ENCODE assay signal across 8 mouse cellular contexts in the genomic region with DNA sequence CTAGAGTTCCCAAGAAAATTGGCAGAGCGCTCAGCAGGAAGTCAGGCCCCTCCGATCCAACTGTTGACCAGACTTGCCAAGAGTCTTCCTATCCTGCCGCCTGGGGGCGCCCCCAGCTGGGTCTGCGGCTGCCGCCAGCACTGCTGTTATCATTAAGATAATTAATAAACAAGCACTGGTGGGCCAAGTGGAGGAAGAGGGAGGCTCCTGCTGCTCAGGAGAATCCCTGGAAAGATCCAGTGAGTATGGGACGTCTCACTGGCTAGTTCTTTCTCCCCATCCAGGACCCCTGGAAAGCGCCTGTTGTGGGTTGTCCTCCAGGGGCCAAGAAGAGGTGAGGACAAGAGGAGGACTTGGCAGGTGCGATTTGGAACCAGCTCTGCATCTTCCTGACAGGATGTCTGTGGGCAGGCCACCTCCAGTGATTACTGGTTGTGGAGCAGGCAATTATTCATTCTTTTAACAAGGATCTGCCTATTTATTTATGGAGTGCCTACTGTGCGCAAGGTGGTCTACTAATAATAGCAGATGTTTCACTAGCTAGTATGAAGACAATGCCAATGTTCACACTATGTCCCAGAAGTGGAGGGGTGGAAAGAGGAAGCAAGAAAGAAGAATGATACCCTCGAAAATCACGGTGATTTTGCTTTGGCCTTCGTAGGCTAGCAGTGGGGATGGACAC. TPM values are rescaled to one million over a fixed set of nuclear protein-coding genes. Genes with fewer than 3 reads are reported as not detected.
DNase-seq lines count a peak whose midpoint lies in the region; ATAC-seq lines count a peak whose summit lies in the region.

No protein-coding gene starts in this region.

- H3K9me3 ChIP-seq in forebrain, embryonic 11.5 days (ENCODE audit: control insufficient read depth, low read length) = no peaks in the 10 kb centered on the region
- H3K9me3 ChIP-seq in forebrain, embryonic 16.5 days (ENCODE audit: control insufficient read depth, low read length) = no peaks in the 10 kb centered on the region
- no peaks in the 10 kb centered on the region for H3K9me3 ChIP-seq in embryonic facial prominence, embryonic 10.5 days
- no peaks in the 10 kb centered on the region for H3K9me3 ChIP-seq in limb, embryonic 12.5 days
- no peaks in the 10 kb centered on the region for H3K9me3 ChIP-seq in midbrain, embryonic 14.5 days (ENCODE audit: control insufficient read depth, low read length)

- intact Hi-C loops in heart, postnatal 36 days (cut with DNase I) = loop anchor here (5.0 kb wide), 1 partner anchor 74 kb away; no protein-coding TSS in a partner anchor

- H3K4me1 ChIP-seq in forebrain, embryonic 11.5 days (replicated peaks; ENCODE audit: control insufficient read depth, insufficient read depth, low read length) = peaks cover 26% of the 10 kb centered on the region
- peaks cover 24% of the 10 kb centered on the region for H3K4me1 ChIP-seq in forebrain, embryonic 16.5 days (replicated peaks; ENCODE audit: control insufficient read depth, insufficient read depth, low read length)
- H3K4me1 ChIP-seq in embryonic facial prominence, embryonic 10.5 days = peaks cover 52% of the 10 kb centered on the region
- H3K4me1 ChIP-seq in limb, embryonic 12.5 days (replicated peaks) = peaks cover 30% of the 10 kb centered on the region
- H3K4me1 ChIP-seq in midbrain, embryonic 14.5 days (ENCODE audit: control insufficient read depth, insufficient read depth, low read length) = peaks cover 26% of the 10 kb centered on the region

- no peaks in the 10 kb centered on the region for H3K36me3 ChIP-seq in forebrain, embryonic 11.5 days (ENCODE audit: control insufficient read depth, insufficient read depth, low read length)
- H3K36me3 ChIP-seq in forebrain, embryonic 16.5 days (ENCODE audit: control insufficient read depth, insufficient read depth) = no peaks in the 10 kb centered on the region
- H3K36me3 ChIP-seq in embryonic facial prominence, embryonic 10.5 days (replicated peaks) = peaks cover 3% of the 10 kb centered on the region
- H3K36me3 ChIP-seq in limb, embryonic 12.5 days = peaks cover 3% of the 10 kb centered on the region; the same call in 1 of the 2 replicates
- no peaks in the 10 kb centered on the region for H3K36me3 ChIP-seq in midbrain, embryonic 14.5 days (ENCODE audit: control insufficient read depth, insufficient read depth, low read length)

- ATAC-seq in forebrain, embryonic 11.5 days (replicated peaks; ENCODE audit: low FRiP score) = no peak
- no peak for ATAC-seq in forebrain, embryonic 16.5 days
- no peak for ATAC-seq in limb, embryonic 12.5 days (ENCODE audit: insufficient number of reproducible peaks, insufficient read depth, low FRiP score, low TSS enrichment, low read depth)
- ATAC-seq in midbrain, embryonic 14.5 days (ENCODE audit: low FRiP score, low TSS enrichment) = no peak

- peaks cover 9% of the 10 kb centered on the region; the same call in 1 of the 2 replicates for H3K27me3 ChIP-seq in forebrain, embryonic 11.5 days (ENCODE audit: control insufficient read depth, insufficient read depth, low read length)
- no peaks in the 10 kb centered on the region; the same call in 1 of the 2 replicates for H3K27me3 ChIP-seq in forebrain, embryonic 16.5 days (replicated peaks; ENCODE audit: control insufficient read depth, insufficient read depth, low read length)
- peaks cover 59% of the 10 kb centered on the region for H3K27me3 ChIP-seq in embryonic facial prominence, embryonic 10.5 days (replicated peaks; ENCODE audit: low read depth, poor library complexity, severe bottlenecking)
- H3K27me3 ChIP-seq in limb, embryonic 12.5 days = peaks cover 27% of the 10 kb centered on the region
- H3K27me3 ChIP-seq in midbrain, embryonic 14.5 days (ENCODE audit: control insufficient read depth, insufficient read depth, low read length) = peaks cover 5% of the 10 kb centered on the region; the same call in 1 of the 2 replicates

- H3K27ac ChIP-seq in forebrain, embryonic 11.5 days (ENCODE audit: low read depth, low read length) = no peak overlapping the region
- no peak overlapping the region for H3K27ac ChIP-seq in forebrain, embryonic 16.5 days (ENCODE audit: low read length)
- H3K27ac ChIP-seq in embryonic facial prominence, embryonic 10.5 days (replicated peaks) = no peak overlapping the region
- no peak overlapping the region for H3K27ac ChIP-seq in limb, embryonic 12.5 days
- H3K27ac ChIP-seq in midbrain, embryonic 14.5 days (replicated peaks; ENCODE audit: low read depth, low read length) = no peak overlapping the region

- peak; percentile 74 for DNase-seq in forebrain, embryonic 11.5 days (ENCODE audit: low spot score)
- peak; percentile 51 to 83 for DNase-seq in adrenal gland, adult (ENCODE audit: inconsistent age in 2 of 2, low spot score in 1 of 2)
- peak; percentile 72 for DNase-seq in embryonic facial prominence, embryonic 10.5 days (ENCODE audit: low spot score)
- peak; percentile 71 to 72 for DNase-seq in heart, postnatal 36 days
- DNase-seq in midbrain, embryonic 14.5 days = peak; percentile 71
- peak; percentile 40 for DNase-seq in thymus, postnatal 0 days (ENCODE audit: low spot score)

- no peak overlapping the region for H3K9ac ChIP-seq in forebrain, embryonic 11.5 days (ENCODE audit: low read length)
- no peak overlapping the region for H3K9ac ChIP-seq in forebrain, embryonic 16.5 days (replicated peaks; ENCODE audit: low read depth, low read length)
- H3K9ac ChIP-seq in limb, embryonic 12.5 days (replicated peaks) = no peak overlapping the region
- no peak overlapping the region for H3K9ac ChIP-seq in midbrain, embryonic 14.5 days (replicated peaks; ENCODE audit: low read length)

- H3K4me3 ChIP-seq in forebrain, embryonic 11.5 days (ENCODE audit: low read depth, low read length) = no peak overlapping the region
- H3K4me3 ChIP-seq in forebrain, embryonic 16.5 days (replicated peaks; ENCODE audit: low read length) = no peak overlapping the region
- H3K4me3 ChIP-seq in embryonic facial prominence, embryonic 10.5 days = 0 out of 2 replicates have a peak overlapping the region, but pooled peaks have one; percentile 93
- H3K4me3 ChIP-seq in limb, embryonic 12.5 days (replicated peaks) = no peak overlapping the region
- H3K4me3 ChIP-seq in midbrain, embryonic 14.5 days (replicated peaks; ENCODE audit: low read depth, low read length) = peak overlapping the region; percentile 83; the same call in 1 of the 2 replicates

- no peak overlapping the region for H3K4me2 ChIP-seq in forebrain, embryonic 11.5 days (ENCODE audit: low read depth, low read length, severe bottlenecking)
- H3K4me2 ChIP-seq in forebrain, embryonic 16.5 days (ENCODE audit: low read length) = no peak overlapping the region
- peak overlapping the region; percentile 88 for H3K4me2 ChIP-seq in limb, embryonic 12.5 days
- H3K4me2 ChIP-seq in midbrain, embryonic 14.5 days (ENCODE audit: low read length) = peak overlapping the region; percentile 98; the same call in 1 of the 2 replicates

- 12% methylated on average over 13 of the region's 13 CpGs for WGBS in forebrain, embryonic 11.5 days
- WGBS in forebrain, embryonic 16.5 days = 12% methylated on average over 13 of the region's 13 CpGs
- WGBS in embryonic facial prominence, embryonic 10.5 days = 9% methylated on average over 13 of the region's 13 CpGs
- 14% methylated on average over 13 of the region's 13 CpGs for WGBS in limb, embryonic 12.5 days
- WGBS in midbrain, embryonic 14.5 days = 12% methylated on average over 13 of the region's 13 CpGs

RNA-seq across cellular contexts. Expression of a gene that starts 0.9 kb away (rescaled TPM):
- polyA plus RNA-seq in forebrain, embryonic 11.5 days (2014; fragmentation: Nextera tagmentation; extraction: Ambion mirVana) = 27.7 and 29.8 TPM in 2 replicates
- 17.3 and 17.6 TPM in 2 replicates for polyA plus RNA-seq in forebrain, embryonic 16.5 days (2015; fragmentation: Nextera tagmentation; extraction: Ambion mirVana)
- polyA plus RNA-seq in embryonic facial prominence, embryonic 10.5 days (2016; fragmentation: Nextera tagmentation; extraction: Ambion mirVana) = 19.3 and 22.5 TPM in 2 replicates
- 1 to 10 TPM; 1.7 to 2.4 TPM for total RNA-seq in heart, postnatal 36 days (2021)
- 34.6 and 37.8 TPM in 2 replicates for polyA plus RNA-seq in limb, embryonic 12.5 days (2016; fragmentation: Nextera tagmentation; extraction: Ambion mirVana)
- 20.0 and 20.2 TPM in 2 replicates for polyA plus RNA-seq in midbrain, embryonic 14.5 days (2014; fragmentation: Nextera tagmentation; extraction: Ambion mirVana)
- polyA plus RNA-seq in thymus, postnatal 0 days (2015; fragmentation: Nextera tagmentation; extraction: Ambion mirVana) = 1.8 and 2.3 TPM in 2 replicates

RNA-seq across cellular contexts. Expression of a gene that starts 11.1 kb away (rescaled TPM):
- polyA plus RNA-seq in forebrain, embryonic 11.5 days (2014; fragmentation: Nextera tagmentation; extraction: Ambion mirVana) = 38.1 and 40.3 TPM in 2 replicates
- polyA plus RNA-seq in forebrain, embryonic 16.5 days (2015; fragmentation: Nextera tagmentation; extraction: Ambion mirVana) = 19.9 and 20.5 TPM in 2 replicates
- 40.6 and 41.1 TPM in 2 replicates for polyA plus RNA-seq in embryonic facial prominence, embryonic 10.5 days (2016; fragmentation: Nextera tagmentation; extraction: Ambion mirVana)
- 10 to 100 TPM; 13.2 to 13.4 TPM for total RNA-seq in heart, postnatal 36 days (2021)
- 35.7 and 36.9 TPM in 2 replicates for polyA plus RNA-seq in limb, embryonic 12.5 days (2016; fragmentation: Nextera tagmentation; extraction: Ambion mirVana)
- 12.5 and 21.3 TPM in 2 replicates for polyA plus RNA-seq in midbrain, embryonic 14.5 days (2014; fragmentation: Nextera tagmentation; extraction: Ambion mirVana)
- 17.9 and 18.0 TPM in 2 replicates for polyA plus RNA-seq in thymus, postnatal 0 days (2015; fragmentation: Nextera tagmentation; extraction: Ambion mirVana)

RNA-seq across cellular contexts. Expression of a gene that starts 38.2 kb away (rescaled TPM):
- polyA plus RNA-seq in forebrain, embryonic 11.5 days (2014; fragmentation: Nextera tagmentation; extraction: Ambion mirVana) = 0.11 and 0.19 TPM in 2 replicates
- polyA plus RNA-seq in forebrain, embryonic 16.5 days (2015; fragmentation: Nextera tagmentation; extraction: Ambion mirVana) = 0.28 and 0.43 TPM in 2 replicates
- polyA plus RNA-seq in embryonic facial prominence, embryonic 10.5 days (2016; fragmentation: Nextera tagmentation; extraction: Ambion mirVana) = not detected in 2 replicates
- total RNA-seq in heart, postnatal 36 days (2021) = not detected
- polyA plus RNA-seq in limb, embryonic 12.5 days (2016; fragmentation: Nextera tagmentation; extraction: Ambion mirVana) = not detected in 2 replicates
- polyA plus RNA-seq in midbrain, embryonic 14.5 days (2014; fragmentation: Nextera tagmentation; extraction: Ambion mirVana) = 1.5 and 3.0 TPM in 2 replicates
- 0.08 TPM in 1 of 2 replicates, not detected in the other for polyA plus RNA-seq in thymus, postnatal 0 days (2015; fragmentation: Nextera tagmentation; extraction: Ambion mirVana)

RNA-seq across cellular contexts. Expression of a gene that starts 56.2 kb away (rescaled TPM):
- 1.5 and 1.6 TPM in 2 replicates for polyA plus RNA-seq in forebrain, embryonic 11.5 days (2014; fragmentation: Nextera tagmentation; extraction: Ambion mirVana)
- 1.1 and 1.4 TPM in 2 replicates for polyA plus RNA-seq in forebrain, embryonic 16.5 days (2015; fragmentation: Nextera tagmentation; extraction: Ambion mirVana)
- 0.79 and 0.89 TPM in 2 replicates for polyA plus RNA-seq in embryonic facial prominence, embryonic 10.5 days (2016; fragmentation: Nextera tagmentation; extraction: Ambion mirVana)
- under 1 TPM; 0.38 to 0.53 TPM for total RNA-seq in heart, postnatal 36 days (2021)
- polyA plus RNA-seq in limb, embryonic 12.5 days (2016; fragmentation: Nextera tagmentation; extraction: Ambion mirVana) = 0.60 and 0.76 TPM in 2 replicates
- 0.12 and 0.18 TPM in 2 replicates for polyA plus RNA-seq in midbrain, embryonic 14.5 days (2014; fragmentation: Nextera tagmentation; extraction: Ambion mirVana)
- polyA plus RNA-seq in thymus, postnatal 0 days (2015; fragmentation: Nextera tagmentation; extraction: Ambion mirVana) = 1.6 and 2.1 TPM in 2 replicates

Comparison
In these comparisons a context has a peak if more than half of its experiments do, and no peak if none do; other contexts are left out.
1. H3K4me2 ChIP-seq: peak in limb, embryonic 12.5 days (single experiment) and midbrain, embryonic 14.5 days (single experiment); none in forebrain, embryonic 11.5 days (single experiment) and forebrain, embryonic 16.5 days (single experiment).
2. H3K4me3 ChIP-seq: peak in embryonic facial prominence, embryonic 10.5 days (single experiment) and midbrain, embryonic 14.5 days (single experiment); none in forebrain, embryonic 11.5 days (single experiment), forebrain, embryonic 16.5 days (single experiment) and limb, embryonic 12.5 days (single experiment).
3. Peak in every context shown above with its lines, with median percentiles within 50 percentile points of each other: DNase-seq.